Mouse (Mus musculus) CH12.LX (cell line): ENCODE measurements around the gene Acbd6.

Source experiments
- CTCF ChIP-seq, 2 experiments: IDR thresholded peaks in 1 of 2; conservative IDR thresholded peaks in 1 of 2; 2 replicates each; pipeline ENCODE4 v1.5.1; 2011 to 2012; ENCODE audit warnings: low read depth in 2 of 2, low read length in 2 of 2, improper control_type of control experiment in 1 of 2, inconsistent platforms in 1 of 2, mild to moderate bottlenecking in 1 of 2, moderate library complexity in 1 of 2
- SMC3 ChIP-seq: IDR thresholded peaks from 2 replicates; pipeline ENCODE4 v1.6.1; 2011; ENCODE audit warnings: low read depth, low read length, improper control_type of control experiment
- TCF12 ChIP-seq: IDR thresholded peaks from 2 replicates; pipeline ENCODE4 v1.6.1; 2014; ENCODE audit warnings: low read depth, mild to moderate bottlenecking, inconsistent platforms, low read length, improper control_type of control experiment
- USF2 ChIP-seq: conservative IDR thresholded peaks from 2 replicates; pipeline ENCODE4 v1.6.1; 2011; ENCODE audit warnings: low read depth, low read length, improper control_type of control experiment

- TF ChIP-seq USF2 (no peak), SMC3 (no peak), CTCF (conservative IDR thresholded peaks at IDR 0.05 in 1 of 2, IDR thresholded peaks at IDR 0.05 in 1 of 2; ENCODE audit: low read depth in 2 of 2, low read length in 2 of 2) (no peak), TCF12 (no peak)
These were observed 47.7 kb upstream of the Acbd6 start for GRCm38 (mm10) chr1:155510263-155510662.
